Mouse (Mus musculus): ENCODE measurements at regions not wholly inside any gene's neighbourhood (a gene's known extent, or its start where the extent isn't known, plus 50 kb on each side); places are given as distances from the start of the nearest gene placed in this dataset.

GRCm38 (mm10) chr12:98043436-98043835 is 215.8 kb downstream of the Galc start:
- no peak for DNase-seq (ENCODE audit: low spot score in 2 of 2)

- DNase-seq (ENCODE audit: low spot score in 2 of 2) = no peak
Observed at GRCm38 (mm10) chr12:98039677-98040076, 219.6 kb downstream of the Galc start.

- DNase-seq (ENCODE audit: low spot score in 2 of 2) = no peak
Observed at GRCm38 (mm10) chr12:98023655-98024054, 235.6 kb downstream of the Galc start.

GRCm38 (mm10) chr12:98014607-98015278 is 244.5 kb downstream of the Galc start:
- DNase-seq (ENCODE audit: low spot score in 2 of 2) = no peak

DNA sequence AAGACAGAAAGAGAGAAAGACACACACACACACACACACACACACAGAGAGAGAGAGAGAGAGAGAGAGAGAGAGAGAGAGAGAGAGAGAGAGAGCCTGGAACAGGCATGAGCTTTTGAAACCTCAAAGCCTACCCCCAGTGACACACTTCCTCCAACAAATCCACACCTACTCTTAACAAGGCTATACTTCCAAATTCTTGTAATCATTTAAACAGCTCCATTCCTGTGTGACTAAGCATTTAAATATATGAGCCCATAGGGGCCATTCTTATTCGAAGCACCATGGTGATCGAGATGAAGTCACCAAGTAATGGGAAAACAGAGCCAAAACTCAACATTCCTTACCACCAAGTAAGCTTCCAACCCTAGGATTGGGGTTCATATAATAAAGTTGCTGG is 250.1 kb downstream of the Galc start:
- DNase-seq (ENCODE audit: low spot score in 2 of 2) = no peak

DNA sequence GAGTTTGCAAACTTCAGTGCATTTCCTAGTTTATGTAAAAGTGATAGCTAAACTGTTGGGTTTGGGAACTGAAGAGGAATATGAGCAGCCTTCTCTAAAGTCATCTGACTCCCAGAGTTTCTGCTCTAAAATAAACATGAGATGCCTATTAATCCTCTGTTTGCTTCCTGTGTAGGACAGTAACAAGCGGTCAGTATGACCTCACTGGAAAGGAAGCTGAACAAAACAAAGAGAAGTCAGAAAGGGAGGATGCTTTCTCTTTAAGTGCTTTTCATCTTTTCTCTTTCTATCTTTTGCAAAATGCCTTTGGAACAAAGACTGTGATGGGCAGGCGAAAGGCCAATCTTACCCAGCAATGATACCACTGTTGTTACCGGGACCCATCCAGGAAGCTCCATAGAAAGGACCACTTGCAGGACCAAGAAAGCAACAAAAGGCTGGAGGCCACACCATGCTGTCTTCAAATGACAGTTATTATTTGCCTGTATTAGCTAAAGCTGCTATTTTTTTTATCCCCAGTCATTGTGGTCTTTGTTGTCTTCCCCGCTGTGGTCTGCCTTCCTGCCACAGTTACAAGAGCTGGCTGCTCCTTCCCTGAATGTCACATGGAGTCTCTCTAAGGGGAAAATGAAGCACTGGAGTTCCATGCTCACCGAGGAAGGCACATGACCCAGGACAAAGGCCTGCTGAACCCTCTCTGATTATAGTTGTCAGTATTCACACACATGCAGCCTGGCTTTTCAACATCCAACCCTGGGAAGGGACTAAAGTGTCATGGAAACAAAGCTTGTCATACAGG is 253.4 kb downstream of the Galc start:
- no peak for DNase-seq (ENCODE audit: low spot score in 2 of 2)

DNA sequence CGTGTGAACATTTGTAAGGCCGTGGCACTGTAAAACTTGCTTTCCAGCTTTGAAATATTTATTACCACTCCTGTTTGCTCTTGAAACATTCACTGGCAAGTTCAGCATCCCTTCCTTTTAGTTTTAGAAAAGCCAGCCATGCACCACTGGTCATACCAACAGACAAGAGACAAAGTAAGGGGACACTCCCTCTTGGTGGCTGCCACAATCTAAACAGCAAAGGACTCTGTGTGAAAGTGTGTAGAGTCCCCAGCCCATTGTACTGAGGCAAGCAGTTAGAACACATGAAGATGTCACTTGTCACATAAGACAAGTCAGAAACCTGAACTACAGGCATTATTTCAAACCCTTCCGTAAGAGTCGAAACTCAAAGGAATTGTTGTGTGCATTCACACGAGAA is 257.0 kb downstream of the Galc start:
- no peak for DNase-seq (ENCODE audit: low spot score in 2 of 2)

DNA sequence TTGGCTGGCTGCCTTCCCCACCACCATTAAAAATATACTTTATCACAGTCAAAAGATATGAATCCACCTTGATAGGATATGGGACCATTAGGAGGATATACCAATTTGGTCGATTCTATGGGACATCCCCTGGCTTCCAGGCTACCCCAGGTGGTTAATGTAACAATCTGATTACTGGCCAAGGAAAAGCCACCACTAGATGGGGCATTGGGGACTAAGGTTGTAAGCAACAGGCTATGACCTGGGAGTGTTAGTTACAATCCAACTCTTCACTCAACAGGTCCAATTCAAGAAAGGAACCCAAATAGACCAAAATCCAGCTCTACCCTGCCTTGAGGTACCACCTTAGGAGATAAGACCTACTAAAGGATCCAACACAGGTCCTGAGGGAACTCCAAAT is 264.4 kb downstream of the Galc start:
- DNase-seq (ENCODE audit: low spot score in 2 of 2) = no peak

DNA sequence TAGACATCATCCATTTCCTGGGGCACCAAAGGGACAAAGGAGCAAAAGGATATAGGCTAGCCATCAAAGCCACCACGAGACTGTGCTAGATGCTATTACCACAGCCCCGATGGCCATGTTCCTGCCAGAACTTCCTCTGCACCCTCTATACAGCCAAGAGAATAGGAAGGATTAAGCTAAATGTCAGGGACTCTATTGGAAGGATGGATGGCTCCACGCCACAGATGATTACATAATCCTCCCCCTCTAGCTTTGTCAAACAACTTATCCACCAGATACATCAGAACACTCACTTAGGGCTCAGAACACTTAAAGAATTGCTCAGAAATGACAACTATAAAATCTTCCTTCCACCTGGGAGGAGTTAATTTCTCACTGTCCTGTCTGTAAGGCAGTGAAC is 265.3 kb downstream of the Galc start:
- no peak for DNase-seq (ENCODE audit: low spot score in 2 of 2)

GRCm38 (mm10) chr12:97983390-97983789 is 275.9 kb downstream of the Galc start:
- no peak for DNase-seq (ENCODE audit: low spot score in 2 of 2)

- no peak for DNase-seq (ENCODE audit: low spot score in 2 of 2)
Observed at GRCm38 (mm10) chr12:97978668-97979067, 280.6 kb downstream of the Galc start.

DNA sequence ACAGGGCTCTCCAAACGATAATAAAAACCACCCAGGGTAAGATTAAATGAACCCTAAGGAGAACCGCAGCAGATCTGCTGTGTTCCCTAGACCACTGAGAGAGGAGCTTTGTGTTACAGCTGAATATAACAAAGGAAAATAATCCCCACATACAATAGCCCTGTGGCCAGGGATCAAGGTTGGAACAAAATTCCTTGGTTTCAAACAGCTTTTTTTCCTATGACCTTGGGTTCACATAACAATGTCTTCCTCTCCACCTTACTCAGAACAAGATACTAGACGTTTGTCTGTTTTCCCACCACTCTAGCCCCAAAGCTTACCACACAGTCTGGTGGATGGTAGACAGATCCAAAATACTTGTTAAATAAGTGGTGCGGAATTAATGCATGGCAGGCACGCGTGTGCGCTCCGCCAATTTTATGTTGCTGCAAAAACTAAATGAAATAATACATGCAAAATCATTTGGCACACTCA is 281.0 kb downstream of the Galc start:
- no peak for DNase-seq (ENCODE audit: low spot score in 2 of 2)

- no peak for DNase-seq (ENCODE audit: low spot score in 2 of 2)
Observed at GRCm38 (mm10) chr12:97977633-97978032, 281.6 kb downstream of the Galc start.

DNA sequence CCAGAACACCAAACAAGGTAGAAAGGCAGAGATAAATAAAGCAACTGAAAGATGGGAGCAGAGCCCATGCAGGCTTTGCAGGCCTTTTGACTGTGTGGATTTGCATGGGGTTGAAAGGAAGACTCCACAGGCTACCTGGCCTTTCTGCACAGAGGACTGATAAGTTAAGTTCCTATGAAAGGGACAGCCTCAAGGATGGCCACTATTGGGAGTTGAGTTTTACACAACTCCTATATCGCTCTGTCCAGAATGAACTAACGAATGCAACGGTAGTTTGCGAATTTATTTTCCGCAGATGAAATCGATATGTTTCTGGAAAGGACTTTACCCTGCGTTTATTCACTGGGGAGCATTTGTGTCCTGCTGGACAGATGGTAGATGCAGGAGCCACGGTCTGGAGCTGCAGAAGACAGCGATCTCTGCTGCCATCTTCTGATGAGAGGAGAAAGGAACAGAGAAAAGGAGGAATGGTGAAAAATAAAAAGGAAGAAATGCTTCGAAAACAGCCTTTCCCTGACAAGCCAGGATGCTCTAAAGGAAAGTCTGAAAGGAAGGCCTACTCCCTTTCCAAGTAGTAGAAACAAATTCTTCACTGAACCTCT is 285.2 kb downstream of the Galc start:
- DNase-seq (ENCODE audit: low spot score in 2 of 2) = no peak

DNA sequence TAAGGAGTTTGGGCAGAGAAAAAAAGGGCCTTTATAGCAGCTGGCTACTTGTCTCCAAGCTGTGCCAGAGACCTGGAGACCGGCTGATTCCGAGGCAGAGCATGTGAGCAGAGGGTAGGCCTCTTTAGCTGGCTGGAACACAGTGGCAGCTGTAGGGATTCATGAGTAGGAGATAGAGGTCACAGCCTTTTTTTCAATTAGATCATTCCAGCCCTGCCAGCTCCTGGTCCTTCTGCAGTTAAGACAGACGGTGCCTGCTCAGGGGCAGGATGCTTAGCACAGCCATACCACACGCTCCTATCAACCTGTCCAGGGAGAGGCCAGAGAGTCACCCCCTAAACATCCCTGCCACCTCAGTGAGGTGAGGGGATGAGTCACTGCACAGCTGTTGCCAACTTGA is 302.1 kb downstream of the Galc start:
- no peak for DNase-seq (ENCODE audit: low spot score in 2 of 2)

DNA sequence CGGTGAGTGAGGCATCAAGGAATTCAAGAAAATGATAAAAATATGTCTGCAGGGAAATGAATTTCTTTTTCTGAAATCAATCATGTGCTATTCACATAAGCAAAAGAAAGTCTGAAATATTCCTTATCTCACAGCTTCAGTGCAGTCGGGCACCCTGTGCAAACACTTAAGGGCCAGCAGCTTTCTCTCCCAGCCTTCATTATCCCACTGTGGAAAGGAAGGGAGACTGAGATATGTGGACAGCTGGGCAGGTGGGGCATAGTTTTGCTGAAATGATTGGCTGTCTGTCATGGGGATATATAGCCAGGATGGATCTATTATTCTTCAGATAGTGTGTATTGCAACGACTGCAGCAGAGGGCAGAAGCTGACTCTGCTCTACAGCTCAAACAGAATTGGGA is 305.9 kb downstream of the Galc start:
- no peak for DNase-seq (ENCODE audit: low spot score in 2 of 2)

DNA sequence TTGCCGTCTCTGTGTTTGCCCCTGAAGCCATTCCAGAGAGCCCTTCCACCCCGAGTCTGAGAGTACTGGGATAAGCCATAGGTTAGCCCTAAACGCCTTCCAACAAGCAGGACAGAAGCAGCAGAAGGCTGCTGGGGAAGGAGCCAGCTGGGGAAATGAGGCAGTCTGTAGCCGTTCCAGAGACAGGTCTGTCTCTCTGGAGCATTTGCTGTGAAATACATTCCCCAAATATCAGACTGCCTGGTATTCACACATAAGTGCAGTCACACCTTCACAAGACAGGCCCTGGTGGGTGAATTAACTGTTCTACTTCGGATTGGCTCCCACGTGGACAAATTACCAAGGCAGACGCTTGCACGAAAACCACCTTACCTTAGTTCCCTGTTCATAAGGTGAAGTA is 307.1 kb downstream of the Galc start:
- DNase-seq (ENCODE audit: low spot score in 2 of 2) = no peak

- DNase-seq (ENCODE audit: low spot score in 2 of 2) = no peak
Observed at GRCm38 (mm10) chr12:97950072-97950471, 309.2 kb downstream of the Galc start.

DNA sequence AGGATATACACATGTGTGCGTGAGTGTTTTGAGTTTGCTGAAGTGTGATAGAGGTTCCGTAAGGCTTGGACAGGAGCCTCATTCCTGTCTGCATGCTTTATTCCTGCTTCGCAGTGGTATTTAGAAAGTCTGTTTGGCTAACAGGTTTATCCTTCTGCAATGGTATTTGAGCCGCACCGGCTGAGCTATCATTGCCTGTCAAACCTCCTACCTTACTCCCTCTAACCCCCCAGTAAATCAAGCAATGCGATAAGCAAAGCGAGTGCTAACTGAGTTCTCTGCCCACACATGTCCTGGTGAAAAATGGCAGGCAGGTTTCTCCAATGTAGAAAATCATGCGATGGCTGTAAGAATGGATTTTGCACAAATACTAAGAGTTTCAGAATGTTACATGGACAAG is 311.8 kb downstream of the Galc start:
- DNase-seq (ENCODE audit: low spot score in 2 of 2) = no peak

DNA sequence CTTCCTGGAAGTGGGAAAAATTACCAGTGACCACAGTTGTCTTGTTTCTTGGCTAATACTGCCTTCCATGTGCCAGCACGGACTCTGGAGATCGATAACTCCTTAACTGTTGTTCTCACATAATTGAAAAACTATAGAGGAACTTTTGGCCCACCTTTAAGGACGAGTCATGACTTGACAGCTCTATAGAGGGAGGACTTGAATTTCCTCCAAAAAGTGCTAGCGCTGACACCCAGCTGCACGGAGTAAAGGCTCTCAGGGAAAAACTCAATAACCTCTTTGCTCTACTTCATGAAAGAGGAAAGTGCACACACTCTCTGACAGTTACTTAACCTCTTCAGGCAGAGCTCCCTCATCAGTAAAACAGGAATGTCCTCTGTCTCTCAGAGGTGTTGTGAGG is 320.9 kb downstream of the Galc start:
- no peak for DNase-seq (ENCODE audit: low spot score in 2 of 2)

GRCm38 (mm10) chr12:97929877-97930276 is 329.4 kb downstream of the Galc start:
- no peak for DNase-seq (ENCODE audit: low spot score in 2 of 2)

- no peak for DNase-seq (ENCODE audit: low spot score in 2 of 2)
Observed at GRCm38 (mm10) chr12:97927036-97927435, 332.2 kb downstream of the Galc start.
